9 mouse cellular contexts compared by ENCODE assay signal in genomic region chr8:84785756-84786677, GRCm38 (mm10). TPM values are rescaled to one million over a fixed set of nuclear protein-coding genes. Genes with fewer than 3 reads are reported as not detected.
DNase-seq lines count a peak whose midpoint lies in the region; ATAC-seq and TF ChIP-seq lines count a peak whose summit lies in the region.
"Had no signal": no experiment of that assay in that cellular context is flagged by ENCODE, and none has a peak within 500 bp of the region (broad histone marks: within the 10 kb centered on the region; RNA-seq: fewer than 3 reads in every experiment).

No protein-coding gene starts in this region.

- TF ChIP-seq EP300 in lung, postnatal 0 days (IDR thresholded peaks at IDR 0.05) = no peak

- peaks cover 39% of the 10 kb centered on the region for H3K4me1 ChIP-seq in forebrain, embryonic 10.5 days
- peaks cover 6% of the 10 kb centered on the region; the same call in 1 of the 2 replicates for H3K4me1 ChIP-seq in forebrain, embryonic 11.5 days (replicated peaks; ENCODE audit: control insufficient read depth, insufficient read depth, low read length)
- peaks cover 13% of the 10 kb centered on the region for H3K4me1 ChIP-seq in intestine, embryonic 15.5 days (replicated peaks)
- H3K4me1 ChIP-seq in lung, postnatal 0 days (ENCODE audit: insufficient read depth, low read depth, low read length) = peaks cover 46% of the 10 kb centered on the region

- no peak overlapping the region for H3K4me2 ChIP-seq in forebrain, embryonic 11.5 days (ENCODE audit: low read depth, low read length, severe bottlenecking)
- H3K4me2 ChIP-seq in intestine, embryonic 15.5 days (replicated peaks) = 0 out of 2 replicates have a peak overlapping the region, but pooled peaks have one; percentile 3
- H3K4me2 ChIP-seq in lung, postnatal 0 days (replicated peaks; ENCODE audit: low read depth, low read length) = peak overlapping the region; percentile 22; the same call in 1 of the 2 replicates

- intact Hi-C loops in gastrocnemius, postnatal 36 days (cut with DNase I) = no loop called here

- H3K27ac ChIP-seq in forebrain, embryonic 10.5 days = no peak overlapping the region
- no peak overlapping the region for H3K27ac ChIP-seq in forebrain, embryonic 11.5 days (ENCODE audit: low read depth, low read length)
- H3K27ac ChIP-seq in intestine, embryonic 15.5 days = no peak overlapping the region
- H3K27ac ChIP-seq in lung, postnatal 0 days (ENCODE audit: low read length) = no peak overlapping the region

- H3K4me3 ChIP-seq in forebrain, embryonic 10.5 days = no peak overlapping the region
- no peak overlapping the region for H3K4me3 ChIP-seq in forebrain, embryonic 11.5 days (ENCODE audit: low read depth, low read length)
- no peak overlapping the region for H3K4me3 ChIP-seq in intestine, embryonic 15.5 days (replicated peaks)
- H3K4me3 ChIP-seq in lung, postnatal 0 days (ENCODE audit: low read depth, low read length) = no peak overlapping the region
- H3K4me3 ChIP-seq: erythroblast, embryonic 14.5 days had no signal

- H3K9me3 ChIP-seq in forebrain, embryonic 10.5 days = no peaks in the 10 kb centered on the region
- H3K9me3 ChIP-seq in forebrain, embryonic 11.5 days (ENCODE audit: control insufficient read depth, low read length) = no peaks in the 10 kb centered on the region
- no peaks in the 10 kb centered on the region for H3K9me3 ChIP-seq in intestine, embryonic 15.5 days
- no peaks in the 10 kb centered on the region for H3K9me3 ChIP-seq in lung, postnatal 0 days (ENCODE audit: low read length)

- no peaks in the 10 kb centered on the region for H3K36me3 ChIP-seq in forebrain, embryonic 10.5 days (replicated peaks)
- no peaks in the 10 kb centered on the region for H3K36me3 ChIP-seq in forebrain, embryonic 11.5 days (ENCODE audit: control insufficient read depth, insufficient read depth, low read length)
- H3K36me3 ChIP-seq in intestine, embryonic 15.5 days = no peaks in the 10 kb centered on the region
- H3K36me3 ChIP-seq in lung, postnatal 0 days (ENCODE audit: insufficient read depth, low read length) = no peaks in the 10 kb centered on the region

- ATAC-seq in forebrain, embryonic 11.5 days (replicated peaks; ENCODE audit: low FRiP score) = no peak
- no peak for ATAC-seq in intestine, embryonic 15.5 days
- peak; percentile 55 for ATAC-seq in lung, postnatal 0 days
- no peak for ATAC-seq in CD4-positive, CD25-positive, alpha-beta regulatory T cell, adult 4 months

- no peak for TF ChIP-seq CTCF in brain, embryonic 14.5 days (IDR thresholded peaks at IDR 0.05; ENCODE audit: borderline replicate concordance, extremely low read depth, insufficient read depth, insufficient read length)
- no peak for TF ChIP-seq CTCF in lung, postnatal 0 days (IDR thresholded peaks at IDR 0.05)

- no peak for TF ChIP-seq POLR2A in brain, embryonic 14.5 days (IDR thresholded peaks at IDR 0.05; ENCODE audit: borderline replicate concordance, extremely low read depth, insufficient read depth, insufficient read length, poor library complexity, severe bottlenecking)

- H3K27me3 ChIP-seq in forebrain, embryonic 10.5 days (ENCODE audit: poor library complexity, severe bottlenecking) = peaks cover 100% of the 10 kb centered on the region
- peaks cover 99% of the 10 kb centered on the region for H3K27me3 ChIP-seq in forebrain, embryonic 11.5 days (ENCODE audit: control insufficient read depth, insufficient read depth, low read length)
- peaks cover 98% of the 10 kb centered on the region for H3K27me3 ChIP-seq in intestine, embryonic 15.5 days (replicated peaks)
- H3K27me3 ChIP-seq in lung, postnatal 0 days (replicated peaks; ENCODE audit: insufficient read depth, low read length) = 0 out of 2 replicates have a peak, but pooled peaks cover 3% of the 10 kb centered on the region

- peak; percentile 40 for DNase-seq in forebrain, embryonic 10.5 days (ENCODE audit: extremely low spot score, low spot score)
- no peak for DNase-seq in forebrain, embryonic 11.5 days (ENCODE audit: low spot score)
- peak; percentile 50 for DNase-seq in brain, embryonic 14.5 days (ENCODE audit: low read depth)
- peak; percentile 71 to 77 for DNase-seq in gastrocnemius, postnatal 36 days
- DNase-seq in lung, postnatal 0 days (ENCODE audit: low spot score) = peak; percentile 77
- DNase-seq in c-Kit-positive CD71-positive TER-119-positive erythroid progenitor cells, embryonic 14.5 days (ENCODE audit: low spot score) = no peak

- WGBS in forebrain, embryonic 10.5 days = under 1% methylated on average over 38 of the region's 38 CpGs
- WGBS in forebrain, embryonic 11.5 days = 2% methylated on average over 38 of the region's 38 CpGs
- WGBS in intestine, embryonic 15.5 days = 8% methylated on average over 38 of the region's 38 CpGs
- 27% methylated on average over 38 of the region's 38 CpGs for WGBS in lung, postnatal 0 days

- no peak overlapping the region for H3K9ac ChIP-seq in forebrain, embryonic 11.5 days (ENCODE audit: low read length)
- no peak overlapping the region for H3K9ac ChIP-seq in intestine, embryonic 15.5 days
- no peak overlapping the region for H3K9ac ChIP-seq in lung, postnatal 0 days (replicated peaks; ENCODE audit: low read depth)

RNA-seq across cellular contexts. Expression of gene Nfix, which starts 14.1 kb away (rescaled TPM):
- 0.46 and 1.8 TPM in 2 replicates for polyA plus RNA-seq in forebrain, embryonic 10.5 days (2016; fragmentation: Nextera tagmentation; extraction: Ambion mirVana)
- polyA plus RNA-seq in forebrain, embryonic 11.5 days (2014; fragmentation: Nextera tagmentation; extraction: Ambion mirVana) = 7.7 and 8.9 TPM in 2 replicates
- polyA plus RNA-seq in brain, embryonic 14.5 days (2012; rRNA removed) = 34.0 and 46.8 TPM in 2 replicates
- 100 to 1,000 TPM; 433 to 510 TPM for total RNA-seq in gastrocnemius, postnatal 36 days (2021)
- 14.2 and 14.8 TPM in 2 replicates for polyA plus RNA-seq in intestine, embryonic 15.5 days (2015; fragmentation: Nextera tagmentation; extraction: Ambion mirVana)
- 38.8 and 45.1 TPM in 2 replicates for polyA plus RNA-seq in lung, postnatal 0 days (2015; fragmentation: Nextera tagmentation; extraction: Ambion mirVana)
- 1 to 10 TPM; 2.8 to 7.2 TPM for polyA plus RNA-seq in CD4-positive, CD25-positive, alpha-beta regulatory T cell, adult 4 months (2017; shearing (Covaris generic))

RNA-seq across cellular contexts. Expression of gene Dand5, which starts 36.6 kb away (rescaled TPM):
- 2.9 and 3.5 TPM in 2 replicates for polyA plus RNA-seq in forebrain, embryonic 10.5 days (2016; fragmentation: Nextera tagmentation; extraction: Ambion mirVana)
- polyA plus RNA-seq in forebrain, embryonic 11.5 days (2014; fragmentation: Nextera tagmentation; extraction: Ambion mirVana) = 5.5 and 6.4 TPM in 2 replicates
- polyA plus RNA-seq in brain, embryonic 14.5 days (2012; rRNA removed) = 8.0 and 8.9 TPM in 2 replicates
- total RNA-seq in gastrocnemius, postnatal 36 days (2021) = 1 to 10 TPM; 8.3 to 9.9 TPM
- 4.5 and 5.3 TPM in 2 replicates for polyA plus RNA-seq in intestine, embryonic 15.5 days (2015; fragmentation: Nextera tagmentation; extraction: Ambion mirVana)
- polyA plus RNA-seq in lung, postnatal 0 days (2015; fragmentation: Nextera tagmentation; extraction: Ambion mirVana) = 6.2 and 6.8 TPM in 2 replicates
- polyA plus RNA-seq in CD4-positive, CD25-positive, alpha-beta regulatory T cell, adult 4 months (2017; shearing (Covaris generic)) = 1 to 10 TPM; 4.9 to 7.6 TPM

RNA-seq across cellular contexts. Expression of gene Gadd45gip1, which starts 45.3 kb away (rescaled TPM):
- 49.1 and 49.6 TPM in 2 replicates for polyA plus RNA-seq in forebrain, embryonic 10.5 days (2016; fragmentation: Nextera tagmentation; extraction: Ambion mirVana)
- polyA plus RNA-seq in forebrain, embryonic 11.5 days (2014; fragmentation: Nextera tagmentation; extraction: Ambion mirVana) = 41.0 and 44.3 TPM in 2 replicates
- 30.1 and 39.2 TPM in 2 replicates for polyA plus RNA-seq in brain, embryonic 14.5 days (2012; rRNA removed)
- 10 to 100 TPM; 17.7 to 23.0 TPM for total RNA-seq in gastrocnemius, postnatal 36 days (2021)
- polyA plus RNA-seq in intestine, embryonic 15.5 days (2015; fragmentation: Nextera tagmentation; extraction: Ambion mirVana) = 61.7 and 62.6 TPM in 2 replicates
- 24.4 and 24.8 TPM in 2 replicates for polyA plus RNA-seq in lung, postnatal 0 days (2015; fragmentation: Nextera tagmentation; extraction: Ambion mirVana)
- polyA plus RNA-seq in CD4-positive, CD25-positive, alpha-beta regulatory T cell, adult 4 months (2017; shearing (Covaris generic)) = 10 to 100 TPM; 14.3 to 16.4 TPM

RNA-seq across cellular contexts. Expression of gene Rad23a, which starts 54.4 kb away (rescaled TPM):
- polyA plus RNA-seq in forebrain, embryonic 10.5 days (2016; fragmentation: Nextera tagmentation; extraction: Ambion mirVana) = 130 and 137 TPM in 2 replicates
- 102 and 110 TPM in 2 replicates for polyA plus RNA-seq in forebrain, embryonic 11.5 days (2014; fragmentation: Nextera tagmentation; extraction: Ambion mirVana)
- 63.7 and 66.0 TPM in 2 replicates for polyA plus RNA-seq in brain, embryonic 14.5 days (2012; rRNA removed)
- total RNA-seq in gastrocnemius, postnatal 36 days (2021) = 100 to 1,000 TPM; 136 to 151 TPM
- 102 and 106 TPM in 2 replicates for polyA plus RNA-seq in intestine, embryonic 15.5 days (2015; fragmentation: Nextera tagmentation; extraction: Ambion mirVana)
- polyA plus RNA-seq in lung, postnatal 0 days (2015; fragmentation: Nextera tagmentation; extraction: Ambion mirVana) = 77.9 and 85.7 TPM in 2 replicates
- 100 to 1,000 TPM; 139 to 160 TPM for polyA plus RNA-seq in CD4-positive, CD25-positive, alpha-beta regulatory T cell, adult 4 months (2017; shearing (Covaris generic))

Comparison
In these comparisons a context has a peak if more than half of its experiments do, and no peak if none do; other contexts are left out.
1. DNase-seq: peak in forebrain, embryonic 10.5 days (single experiment), brain, embryonic 14.5 days (single experiment), gastrocnemius, postnatal 36 days (2 of 2) and lung, postnatal 0 days (single experiment); none in forebrain, embryonic 11.5 days (single experiment) and c-Kit-positive CD71-positive TER-119-positive erythroid progenitor cells, embryonic 14.5 days (single experiment).